Mouse (Mus musculus) CD4-positive, CD25-positive, alpha-beta regulatory T cell, adult 4 months (primary cell): Measurements from ENCODE around the gene Plppr5. TPM values are rescaled to one million over a fixed set of nuclear protein-coding genes. Genes with fewer than 3 reads are reported as not detected.

Source experiments
- ATAC-seq: one replicate; pipeline ENCODE4 v1.8.0; 2017
- polyA plus RNA-seq, 2 experiments: library from polyadenylated mRNA; unstranded; fragments of 100-300 nt; shearing (Covaris generic); gene quantifications; one replicate each; pipeline ENCODE4 v1.2.1; 2017

Plppr5 gene
- not detected for polyA plus RNA-seq

DNA sequence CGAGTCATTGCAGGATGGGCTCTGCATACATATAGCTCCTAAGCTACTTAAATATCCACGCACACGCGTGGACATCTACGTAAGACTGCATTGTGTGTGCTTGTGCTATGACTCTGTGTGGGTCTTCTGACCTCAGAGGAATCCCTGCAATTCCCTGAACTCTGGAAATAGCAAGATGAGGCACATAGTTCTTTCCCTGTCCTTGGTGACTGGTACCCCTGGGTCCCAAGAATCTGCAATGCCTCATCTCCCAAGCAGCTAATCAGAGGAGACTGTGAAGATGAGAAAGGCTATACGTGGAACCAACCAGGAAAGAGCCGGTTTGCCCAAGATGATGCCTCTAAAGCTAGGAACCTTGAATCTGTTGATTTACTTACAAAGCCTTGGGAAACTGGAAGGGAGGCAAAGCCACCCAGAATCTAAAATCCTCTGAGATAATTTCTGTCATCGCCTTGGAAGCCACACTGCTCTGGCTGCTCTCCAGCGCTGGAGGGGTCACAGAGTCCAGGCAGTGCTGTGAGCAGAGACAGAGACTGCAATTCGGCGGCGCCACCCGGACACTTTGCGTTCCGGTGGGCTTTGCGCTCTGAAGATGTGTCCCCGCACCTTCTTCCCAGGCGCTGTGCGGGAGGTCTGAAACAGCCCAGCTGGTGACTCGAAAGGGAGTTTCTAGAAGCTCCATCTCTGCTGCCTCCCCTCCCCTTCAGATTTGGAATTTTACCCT lies at the start of gene Plppr5:
Plppr5 (plus strand) TSS at position 308 of the 724 bp plus-strand sequence.
- ATAC-seq: no peak

DNA sequence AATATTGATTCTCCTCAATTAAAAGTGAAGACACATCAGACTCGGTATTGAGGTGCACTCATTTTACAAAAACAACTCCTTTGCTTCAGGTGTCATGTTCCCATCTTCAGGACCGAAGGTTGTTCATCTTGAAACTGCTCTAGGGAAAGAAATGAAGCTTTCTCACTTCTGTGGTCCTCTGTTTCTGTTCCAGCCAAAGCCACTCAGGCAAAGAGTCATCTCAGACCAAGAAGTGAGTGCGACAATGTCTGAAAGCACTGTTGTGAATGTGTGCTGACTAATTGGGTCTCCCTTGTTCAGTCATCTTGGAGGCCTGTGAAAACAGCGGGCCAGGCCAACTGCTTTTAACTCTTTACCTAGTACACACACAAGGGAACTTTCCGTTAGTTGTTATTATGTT lies 24.7 kb upstream of the Plppr5 start:
- ATAC-seq: no peak

DNA sequence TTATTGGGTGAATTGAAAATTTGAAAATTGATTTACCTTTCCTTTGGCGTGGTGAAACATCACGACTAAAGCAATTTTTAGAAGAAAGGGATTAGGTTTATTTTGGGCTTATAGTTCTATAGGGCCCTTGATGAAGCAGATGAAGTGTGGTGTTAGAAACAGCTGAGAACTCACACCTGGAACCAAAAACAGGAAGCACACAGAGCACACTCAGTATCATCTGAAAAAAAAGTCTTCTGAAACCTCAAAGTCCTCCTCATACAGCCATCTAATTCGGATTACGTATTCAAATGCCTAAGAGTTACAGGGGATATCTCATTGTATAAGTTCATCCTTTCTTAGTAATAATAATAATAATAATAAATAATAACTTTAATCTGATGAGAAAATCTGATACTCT lies 24.1 kb upstream of the Plppr5 start:
- no peak for ATAC-seq

DNA sequence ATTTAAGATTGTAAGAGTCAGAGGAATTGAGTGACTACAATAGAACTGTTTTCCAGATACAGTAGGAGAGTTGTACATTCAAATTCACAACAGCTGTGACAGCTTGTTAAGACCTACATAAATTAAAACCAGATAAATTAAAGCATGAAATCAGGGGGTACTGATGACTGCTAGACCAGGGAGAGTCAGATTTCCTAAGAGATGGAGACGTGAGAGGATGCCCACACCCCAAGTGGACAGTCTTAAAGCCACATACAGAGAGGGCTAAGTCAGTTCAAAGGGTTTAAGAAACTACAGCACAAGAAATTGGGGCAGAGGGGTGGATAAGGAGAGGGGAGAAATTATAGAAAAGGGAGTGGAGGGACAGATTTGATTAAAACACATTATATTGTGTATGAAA lies 17.7 kb upstream of the Plppr5 start:
- ATAC-seq: no peak

DNA sequence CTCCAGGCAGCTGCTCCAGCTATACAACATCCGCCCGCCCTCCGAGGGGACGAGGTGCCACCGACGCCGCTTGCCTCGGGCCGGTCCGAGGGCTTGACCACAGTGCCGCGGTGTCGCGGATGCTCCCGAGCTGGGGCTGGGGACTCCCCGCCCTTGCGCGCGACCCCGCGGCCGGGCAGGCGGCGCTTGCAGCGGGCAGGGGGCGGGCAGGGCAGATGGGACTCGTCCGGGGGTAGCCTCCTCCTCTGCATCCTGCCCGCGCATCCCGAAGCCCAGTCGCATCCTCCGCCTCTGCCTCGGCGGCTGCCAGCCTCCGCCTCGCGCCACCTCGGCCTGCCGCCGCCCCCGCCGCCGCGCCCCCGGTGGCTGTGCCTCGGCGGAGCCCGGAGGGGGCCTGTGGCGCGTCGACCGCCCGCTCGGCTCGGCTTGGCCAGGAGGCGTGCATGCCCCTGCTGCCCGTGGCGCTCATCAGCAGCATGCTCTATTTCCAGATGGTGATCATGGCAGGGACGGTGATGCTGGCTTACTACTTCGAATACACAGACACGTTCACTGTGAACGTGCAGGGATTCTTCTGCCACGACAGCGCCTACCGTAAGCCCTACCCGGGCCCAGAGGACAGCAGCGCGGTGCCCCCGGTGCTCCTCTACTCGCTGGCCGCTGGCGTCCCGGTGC lies 754 bp downstream of the Plppr5 start:
- ATAC-seq: no peak

DNA sequence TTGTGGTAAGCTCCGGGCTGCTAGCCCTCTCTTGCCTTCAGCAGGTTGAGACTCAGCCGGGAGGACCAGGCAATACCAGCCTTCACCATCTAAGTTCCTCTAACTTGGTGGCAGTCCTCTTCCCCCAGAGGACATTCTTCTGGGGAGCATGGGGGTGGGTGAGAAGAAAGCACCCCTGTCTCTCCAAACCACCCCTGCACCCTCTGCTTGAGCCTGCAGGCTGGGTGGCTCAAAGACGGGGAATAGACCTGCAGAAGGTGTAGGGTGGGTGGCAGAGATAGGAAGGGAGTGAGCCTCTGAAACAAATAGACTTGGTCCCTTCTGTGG lies 1.3 kb downstream of the Plppr5 start:
- no peak for ATAC-seq

DNA sequence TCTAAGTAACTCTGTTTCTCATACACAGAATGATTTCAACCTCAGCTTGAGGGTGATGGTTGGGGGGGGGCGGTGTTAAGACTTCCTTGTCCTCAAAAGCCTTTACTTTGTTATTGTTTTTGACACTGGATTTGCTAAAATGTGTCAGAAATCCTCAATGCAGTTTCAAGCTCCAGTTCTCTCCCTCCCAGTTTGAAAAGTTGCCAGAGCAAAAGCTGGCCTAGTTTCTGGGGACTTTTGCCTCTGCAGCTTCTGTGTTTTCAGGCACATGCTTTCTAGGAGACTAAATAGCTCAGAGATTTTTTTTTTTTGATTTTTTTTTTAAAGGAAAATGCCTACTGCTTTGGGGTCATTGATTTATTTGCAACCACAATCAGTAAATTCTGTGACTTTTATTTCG lies 2.7 kb downstream of the Plppr5 start:
- no peak for ATAC-seq

DNA sequence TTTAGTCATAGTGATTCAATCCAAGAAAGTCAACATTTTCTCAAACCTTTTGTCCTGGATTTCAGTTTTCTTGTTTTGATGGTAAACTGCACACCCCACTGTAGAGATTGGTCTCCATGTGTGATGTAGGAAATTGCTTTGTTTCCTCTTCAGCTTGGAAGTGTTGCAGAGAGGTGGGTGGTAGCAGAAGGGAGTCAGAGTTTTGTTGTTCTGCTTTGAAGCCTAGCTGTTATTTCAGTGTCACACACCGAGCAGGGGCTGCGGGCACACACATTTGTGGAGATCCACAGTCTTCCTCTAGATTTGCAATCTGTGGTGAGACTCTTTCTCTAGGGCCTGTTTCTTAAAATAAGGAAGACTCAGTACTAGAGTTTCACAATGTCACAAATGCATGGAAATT lies 8.0 kb downstream of the Plppr5 start:
- no peak for ATAC-seq

DNA sequence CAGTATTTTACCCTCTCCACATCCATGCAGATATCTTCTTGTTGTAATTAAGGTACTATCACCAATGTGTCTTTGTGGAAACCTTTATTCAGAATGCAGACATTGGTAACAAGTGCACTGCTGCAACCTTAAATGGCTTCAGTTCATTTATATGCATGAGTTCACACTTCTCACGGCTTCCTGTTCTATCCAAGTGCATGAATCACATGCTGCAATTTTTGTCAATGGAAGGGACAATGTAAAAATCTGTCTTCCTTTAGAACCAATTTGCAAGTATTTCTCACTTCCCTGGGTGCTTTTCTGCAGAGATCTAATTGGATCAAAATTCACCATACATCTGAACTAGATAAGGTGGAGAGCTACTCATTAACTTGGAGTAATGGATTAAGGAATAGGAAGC lies 27.8 kb downstream of the Plppr5 start:
- ATAC-seq: no peak

DNA sequence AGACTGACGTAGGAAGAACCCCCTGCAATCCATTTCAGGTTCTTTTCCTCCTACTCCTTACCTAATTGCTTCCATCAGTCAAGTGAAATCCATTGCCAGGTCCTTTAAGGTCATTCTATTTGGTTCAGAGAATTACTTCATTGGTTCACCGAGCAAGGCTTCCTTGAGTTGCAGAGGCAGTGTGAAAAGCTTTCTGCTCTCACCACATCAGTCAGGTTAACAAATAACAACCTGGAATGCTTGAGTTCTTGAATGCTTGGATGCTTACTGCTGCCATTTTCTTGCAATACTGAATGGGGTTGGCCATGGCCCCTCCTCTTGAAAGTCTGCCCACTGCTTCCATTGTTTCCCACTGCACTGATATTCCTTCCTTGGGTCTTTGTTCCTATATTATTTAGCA lies 28.8 kb downstream of the Plppr5 start:
- ATAC-seq: no peak

DNA sequence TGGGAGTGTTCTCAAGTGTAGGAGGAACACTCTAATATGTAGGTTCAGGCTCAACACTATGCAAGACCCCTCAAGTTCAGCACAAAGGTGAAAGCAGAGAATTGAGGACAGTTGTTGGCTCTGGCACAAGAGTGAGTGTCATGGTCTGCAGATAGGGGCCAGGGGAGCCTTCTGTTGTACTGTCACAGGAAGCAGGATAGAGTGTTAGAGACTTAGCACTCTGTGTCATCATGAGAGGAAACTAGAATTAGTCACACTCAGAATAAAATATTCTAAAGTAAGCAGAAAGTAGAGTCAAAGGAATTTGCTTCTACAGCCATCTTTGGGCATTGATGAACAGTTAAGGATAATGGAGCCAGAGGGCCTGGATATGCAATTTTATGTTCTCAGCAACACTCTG lies 31.7 kb downstream of the Plppr5 start:
- no peak for ATAC-seq

DNA sequence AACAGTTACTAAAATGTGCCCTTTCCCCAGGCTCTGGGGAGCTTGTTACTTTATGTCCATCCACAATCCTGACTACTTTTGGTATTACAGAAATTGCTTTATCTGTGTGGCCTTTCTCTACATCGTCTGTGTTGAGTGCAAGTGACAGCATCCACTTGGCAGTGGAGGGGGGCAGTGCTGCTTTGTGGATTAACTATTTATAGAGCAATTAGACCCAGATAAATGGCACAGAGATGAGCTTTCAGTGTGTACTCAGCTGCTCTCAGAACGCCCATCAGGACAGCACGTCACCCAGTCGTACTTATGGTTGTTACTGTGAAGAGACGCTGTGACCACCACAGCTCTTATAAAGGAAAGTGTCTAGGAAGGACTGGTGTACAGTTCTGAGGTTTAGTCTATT lies 36.8 kb downstream of the Plppr5 start:
- no peak for ATAC-seq

DNA sequence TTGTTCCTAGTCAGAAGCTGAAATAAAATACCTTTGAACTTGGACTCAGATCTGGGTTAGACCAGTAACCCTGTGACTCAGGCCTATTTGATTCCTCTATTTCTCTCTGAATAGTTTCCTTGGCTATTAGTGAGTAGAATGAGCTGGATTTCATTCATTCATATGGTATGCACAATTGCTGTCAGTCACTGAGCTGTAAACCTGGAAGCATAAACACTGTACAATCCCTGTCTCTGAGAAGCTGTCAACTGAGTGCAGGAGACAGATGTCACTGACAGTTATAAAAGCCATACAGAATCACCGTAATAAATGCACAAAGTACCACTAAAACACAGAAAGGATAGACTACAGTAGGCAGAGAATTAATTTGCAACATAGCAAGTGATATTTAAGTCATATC lies 40.2 kb downstream of the Plppr5 start:
- no peak for ATAC-seq

DNA sequence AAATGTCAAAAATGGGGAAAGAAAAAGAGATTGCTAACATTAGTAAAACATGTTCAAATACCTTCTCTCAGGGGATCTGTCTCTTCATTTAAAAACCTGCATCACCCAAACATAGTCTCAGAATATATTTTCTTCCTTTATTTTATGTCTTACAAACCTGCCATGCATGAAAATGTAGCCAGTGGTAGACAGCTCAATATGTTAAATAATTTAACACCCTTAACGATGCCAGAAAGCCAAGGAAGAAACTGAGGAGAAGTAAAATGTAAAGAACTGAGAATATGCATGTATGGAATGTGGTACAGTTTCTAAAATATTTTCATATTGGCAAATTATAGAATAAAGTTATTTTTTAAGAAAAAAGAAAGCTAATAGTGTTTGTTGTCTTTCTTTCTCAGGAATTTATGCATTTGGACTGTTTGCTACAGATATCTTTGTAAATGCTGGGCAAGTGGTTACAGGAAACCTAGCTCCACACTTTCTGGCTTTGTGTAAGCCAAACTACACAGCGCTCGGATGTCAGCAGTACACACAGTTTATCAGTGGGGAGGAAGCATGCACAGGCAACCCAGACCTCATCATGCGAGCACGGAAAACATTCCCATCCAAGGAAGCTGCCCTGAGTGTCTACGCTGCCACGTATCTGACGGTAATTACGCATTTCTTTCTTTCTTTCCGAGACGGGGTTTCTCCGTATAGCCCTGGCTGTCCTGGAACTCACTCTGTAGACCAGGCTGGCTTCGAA lies 50.8 kb downstream of the Plppr5 start:
- no peak for ATAC-seq

DNA sequence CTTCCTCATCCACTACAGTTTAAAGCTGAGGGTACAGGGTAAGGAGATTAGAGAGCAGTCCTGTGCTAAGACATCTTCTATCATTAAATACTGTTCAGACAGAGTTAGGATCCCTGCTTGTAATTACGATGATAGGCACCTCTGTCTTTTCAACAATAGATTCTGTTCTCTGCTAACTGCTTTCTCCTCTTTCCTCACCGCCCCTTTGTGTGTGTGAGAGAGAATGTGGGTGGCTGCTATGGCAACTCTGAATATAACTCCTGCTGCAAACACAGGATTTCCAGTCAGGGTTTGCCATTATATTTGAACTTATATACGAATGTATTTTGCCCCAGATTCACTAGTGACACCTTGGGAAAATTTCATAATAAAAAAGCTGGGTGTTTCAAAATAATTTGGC lies 54.2 kb downstream of the Plppr5 start:
- ATAC-seq: no peak

DNA sequence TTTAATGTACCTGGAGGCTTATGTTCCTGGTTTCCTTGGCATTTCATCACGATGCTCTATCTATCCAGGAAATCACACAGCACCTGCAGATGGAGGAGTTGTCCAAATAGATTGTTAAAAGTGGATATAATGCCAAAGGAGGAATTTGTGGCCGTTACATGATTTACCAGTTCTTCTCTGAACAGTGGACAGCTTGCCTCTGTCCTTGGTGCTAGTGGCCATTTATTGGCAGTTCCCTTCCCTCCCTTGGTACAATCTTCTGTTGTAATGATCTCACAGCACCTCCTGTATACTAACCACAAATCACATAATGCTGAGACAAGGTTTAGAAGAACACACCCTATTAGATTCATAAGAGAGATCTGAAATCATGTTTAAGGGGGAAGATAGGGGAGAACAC lies 55.7 kb downstream of the Plppr5 start:
- no peak for ATAC-seq

DNA sequence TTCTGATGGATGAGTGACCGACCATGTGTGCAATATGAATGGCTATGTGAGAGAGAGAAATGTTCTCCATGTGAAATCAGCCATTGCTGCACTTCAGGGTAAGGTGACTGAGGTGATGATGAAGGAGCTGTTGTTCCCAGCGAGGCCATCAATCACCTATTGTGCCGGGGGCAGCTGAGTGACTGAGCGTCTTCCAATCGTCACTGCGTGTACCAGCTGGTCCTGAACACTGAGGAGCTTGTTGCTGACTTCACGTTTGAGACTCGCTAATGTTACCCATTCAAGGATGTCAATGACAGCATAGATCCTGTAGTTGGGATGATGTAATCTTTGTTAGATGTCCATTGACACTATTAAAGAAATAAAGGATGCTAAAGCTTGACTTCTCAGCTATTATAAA lies 74.0 kb downstream of the Plppr5 start:
- no peak for ATAC-seq

DNA sequence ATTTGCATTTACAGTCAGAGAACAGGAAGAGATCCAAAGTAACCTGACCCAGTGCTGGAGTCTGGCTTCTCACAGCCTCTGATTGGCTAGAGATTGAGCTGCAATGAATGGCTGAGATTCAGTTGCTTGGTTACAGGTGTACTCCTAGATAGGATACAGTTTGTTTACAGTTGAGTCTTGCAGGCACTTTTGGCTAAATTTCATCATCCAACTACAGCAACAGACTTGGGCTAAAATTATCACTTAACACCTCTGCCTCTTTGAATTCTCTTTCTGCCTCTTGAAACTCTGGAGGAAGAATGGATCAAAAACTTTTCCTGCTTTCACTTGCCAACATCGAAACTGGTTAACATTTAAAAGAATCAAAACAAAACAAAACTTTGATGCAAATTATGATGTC lies 89.7 kb downstream of the Plppr5 start:
- ATAC-seq: no peak

DNA sequence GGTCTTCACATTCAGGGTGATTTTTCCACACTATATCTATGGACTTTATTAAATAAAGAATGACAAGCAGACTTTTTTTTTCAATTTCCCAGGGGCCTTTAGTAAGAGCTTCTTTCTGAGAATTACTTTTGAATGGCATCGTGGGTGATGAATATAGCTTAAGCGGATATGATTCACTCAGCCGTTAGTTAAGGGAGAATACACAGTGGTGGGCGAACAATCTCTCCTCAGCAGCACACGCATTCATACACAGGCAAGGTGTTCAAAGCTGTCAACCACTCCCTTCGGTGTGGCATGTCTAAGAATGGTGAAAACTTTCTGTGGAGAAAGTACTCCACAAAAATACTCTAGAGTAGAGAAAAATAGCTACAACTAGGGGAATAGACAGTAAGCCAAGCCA lies 104.6 kb downstream of the Plppr5 start:
- ATAC-seq: no peak

DNA sequence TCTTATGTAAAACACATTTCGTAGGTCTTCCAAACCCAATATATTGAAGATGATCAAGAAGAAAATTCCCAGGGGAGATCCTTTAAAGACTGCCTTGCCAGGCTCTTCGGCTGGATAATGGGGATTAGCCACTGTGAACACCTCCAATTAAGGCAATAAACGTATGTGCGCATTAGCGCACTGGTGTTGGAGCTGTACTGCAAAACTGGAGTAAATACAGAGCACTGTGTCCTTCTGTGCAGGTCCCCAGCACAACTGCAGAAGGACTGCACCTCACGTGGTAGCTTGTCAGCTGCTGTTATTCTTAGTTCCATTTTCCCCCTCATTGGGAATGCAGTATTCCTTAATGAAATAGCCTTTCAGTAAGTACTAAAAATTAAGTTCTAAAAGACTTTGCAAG lies 110.0 kb downstream of the Plppr5 start:
- ATAC-seq: no peak

DNA sequence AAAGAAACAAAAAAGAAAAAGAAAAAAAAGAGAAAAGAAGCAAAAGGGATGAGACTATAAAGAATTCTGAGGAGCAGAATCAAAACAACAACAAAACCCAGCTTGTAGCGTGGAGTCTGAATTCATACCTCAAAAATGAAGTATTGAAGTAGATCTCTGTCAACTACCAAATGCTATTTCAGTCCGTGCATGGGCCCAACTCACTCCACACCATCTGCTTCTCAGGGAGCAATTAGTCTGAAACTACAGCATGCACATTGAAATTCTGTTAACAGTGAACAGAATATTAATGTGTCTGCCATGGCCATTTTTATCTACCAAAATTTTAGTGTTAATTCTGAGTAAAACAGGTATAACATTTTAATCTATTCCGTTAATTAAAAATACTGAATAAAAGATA lies 111.4 kb downstream of the Plppr5 start:
- ATAC-seq: no peak

DNA sequence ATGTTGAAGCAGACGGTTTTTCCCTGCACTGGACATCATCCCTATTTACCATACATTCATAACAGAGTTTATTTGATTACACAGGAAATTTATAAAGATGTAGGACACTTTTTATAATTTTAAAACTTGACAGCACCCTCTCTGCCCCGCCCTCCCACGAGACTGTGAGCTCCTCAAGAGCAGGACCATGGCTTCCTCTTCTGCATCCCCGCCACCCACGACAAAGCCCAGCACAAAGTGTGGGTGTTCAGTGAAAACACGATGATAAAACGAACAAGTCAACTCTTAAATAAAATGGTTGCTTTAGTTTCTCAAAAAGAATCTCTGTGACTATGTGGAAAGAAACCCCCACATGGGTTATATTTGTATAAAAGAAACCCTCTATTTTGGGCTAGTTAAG lies 112.0 kb downstream of the Plppr5 start:
- ATAC-seq: no peak

DNA sequence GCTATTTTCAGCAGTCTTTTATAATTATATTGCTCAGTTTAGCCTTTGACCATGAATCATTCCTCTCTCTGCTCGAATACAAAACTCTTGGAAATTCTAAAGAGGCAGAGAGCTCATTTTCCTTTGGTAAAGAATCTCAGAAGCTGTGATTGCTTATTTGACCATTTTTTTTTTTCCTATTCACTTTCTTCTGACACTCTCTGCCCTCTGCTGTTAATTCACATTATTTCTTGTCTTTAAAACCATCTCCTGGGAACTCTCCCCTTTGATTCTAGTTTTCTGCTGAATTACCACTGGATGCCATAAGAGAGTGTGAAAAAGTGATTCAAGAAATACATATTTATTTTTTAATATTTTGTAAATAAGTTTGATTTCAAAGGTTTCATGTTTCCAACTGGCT lies 120.1 kb downstream of the Plppr5 start:
- ATAC-seq: no peak

DNA sequence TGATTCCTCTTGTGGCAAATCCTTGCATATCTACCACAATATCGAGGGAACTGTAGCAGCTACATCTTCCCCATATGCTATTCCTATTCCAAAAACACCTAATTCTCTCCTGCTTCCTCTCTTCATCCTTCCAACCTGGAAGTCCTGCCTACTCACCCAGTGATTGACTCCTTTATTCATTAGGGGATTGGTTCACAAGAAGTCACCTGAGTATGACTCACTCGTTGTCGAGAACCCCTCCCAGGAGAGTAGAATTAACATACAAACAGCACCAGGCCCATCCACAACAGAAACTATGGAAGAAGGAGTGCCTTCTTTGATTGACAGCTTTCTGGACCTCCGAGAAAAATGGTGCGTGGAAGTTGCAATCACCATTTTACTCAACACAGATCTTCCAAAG lies 121.7 kb downstream of the Plppr5 start:
- ATAC-seq: no peak
